Mouse (Mus musculus): ENCODE data around the gene Ptpn7. TPM values are rescaled to one million over a fixed set of nuclear protein-coding genes. Genes with fewer than 3 reads are reported as not detected.
"Not testable (repeated sequence)": the region's sequence is repeated elsewhere in the genome, so short reads cannot be mapped to it uniquely, and the experiment has no call there.

Gene Ptpn7
- total RNA-seq (2021) = under 1 TPM; 0.35 to 0.59 TPM

DNA sequence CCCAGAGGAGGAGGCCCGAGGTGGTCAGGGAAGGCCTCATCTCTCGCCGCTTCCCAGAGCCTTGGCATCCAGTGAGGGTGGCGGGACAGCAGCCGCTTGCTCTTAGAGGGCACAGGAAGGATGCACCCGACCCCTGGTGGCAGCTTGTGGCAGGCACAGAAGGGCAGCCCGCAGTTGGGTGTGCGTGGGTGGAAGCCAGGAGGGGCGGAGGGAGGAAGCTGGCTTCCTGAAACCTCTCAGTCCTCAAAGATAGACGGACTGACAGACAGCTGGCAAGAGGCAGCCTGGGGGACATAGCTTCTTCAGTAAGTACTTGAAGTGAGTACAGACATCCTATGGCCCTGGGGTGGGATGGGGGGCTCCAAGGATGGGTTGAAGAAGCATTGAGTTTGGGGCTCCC, at the start of gene Ptpn7:
Gene Ptpn7, plus strand, starts transcription at position 228 of the 400 bp plus-strand sequence.
- intact Hi-C loops (cut with DNase I) = no loop called here
- no peak for DNase-seq (ENCODE audit: low spot score in 2 of 2)

GRCm38 (mm10) chr1:135083465-135083864, 49.0 kb upstream of the Ptpn7 start:
- intact Hi-C loops (cut with DNase I) = no loop called here
- no peak for DNase-seq (ENCODE audit: low spot score in 2 of 2)

DNA sequence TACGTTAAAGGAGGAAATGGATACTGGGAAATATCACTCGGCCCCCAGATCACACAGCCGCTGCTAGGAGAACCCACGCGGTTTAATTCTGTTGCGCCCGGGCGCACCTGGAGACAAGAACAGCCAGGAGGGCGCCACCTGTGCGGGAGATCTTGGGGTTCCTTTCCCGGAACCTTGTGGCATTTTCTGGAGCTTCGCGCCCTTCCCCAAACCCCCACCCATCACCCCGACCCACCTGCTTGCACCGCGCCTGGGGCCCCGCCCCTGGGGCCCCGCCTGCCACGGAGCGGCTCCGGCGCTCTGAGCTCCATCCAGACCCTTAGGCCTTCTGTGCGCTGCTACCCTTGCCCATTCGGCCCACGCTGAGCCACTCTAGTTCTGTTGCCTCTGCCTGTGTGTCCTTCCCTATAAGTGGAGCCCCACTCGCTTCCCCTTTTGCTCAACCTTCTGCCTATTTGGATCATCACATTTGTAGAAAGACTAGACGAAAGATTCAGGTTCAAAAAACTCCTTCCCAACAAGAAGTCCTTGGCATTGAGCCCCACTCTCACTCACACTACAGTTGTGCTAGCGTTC, 47.1 kb upstream of the Ptpn7 start:
- intact Hi-C loops (cut with DNase I) = no loop called here
- DNase-seq (ENCODE audit: low spot score in 2 of 2) = no peak

DNA sequence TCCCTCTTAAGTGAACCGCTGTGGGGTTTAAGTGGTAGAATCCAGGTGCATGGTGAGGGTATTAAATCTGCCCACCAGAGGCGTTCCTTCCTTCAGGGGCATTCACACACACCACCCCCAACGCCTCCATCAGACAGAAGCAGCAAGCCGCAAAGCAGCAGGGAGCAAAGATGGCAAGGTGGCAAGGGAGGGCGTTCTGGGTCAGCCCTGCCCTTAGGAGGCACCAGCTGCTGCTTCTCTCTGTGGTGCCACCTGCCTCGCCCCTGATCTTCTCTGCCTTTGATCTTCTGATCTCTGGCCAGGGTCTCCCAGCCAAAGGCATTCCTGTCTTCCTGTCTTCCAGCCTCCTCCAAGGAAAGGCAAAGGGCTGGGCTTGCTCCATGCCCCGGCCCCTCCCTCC, 46.5 kb upstream of the Ptpn7 start:
- DNase-seq (ENCODE audit: low spot score in 2 of 2) = no peak
- intact Hi-C loops (cut with DNase I) = no loop called here

DNA sequence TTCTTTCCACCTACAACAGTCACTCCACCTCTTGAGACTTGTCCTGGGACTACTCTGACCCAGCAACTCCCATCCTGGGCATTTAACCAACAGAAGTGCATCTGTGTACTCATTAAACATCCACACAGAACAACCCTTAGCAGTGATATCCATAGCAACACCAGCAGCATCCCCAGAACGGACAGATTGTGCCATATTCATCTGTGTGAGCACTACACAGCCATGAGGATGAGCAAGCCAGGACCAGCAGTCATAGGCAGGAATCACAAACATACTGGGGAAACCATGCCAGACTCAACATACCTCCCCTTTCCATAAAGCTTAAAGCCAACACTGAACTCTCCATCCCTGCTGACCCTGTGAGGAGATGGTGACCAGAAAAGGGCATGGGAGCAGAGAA, 45.1 kb upstream of the Ptpn7 start:
- DNase-seq (ENCODE audit: low spot score in 2 of 2) = no peak
- intact Hi-C loops (cut with DNase I) = no loop called here

DNA sequence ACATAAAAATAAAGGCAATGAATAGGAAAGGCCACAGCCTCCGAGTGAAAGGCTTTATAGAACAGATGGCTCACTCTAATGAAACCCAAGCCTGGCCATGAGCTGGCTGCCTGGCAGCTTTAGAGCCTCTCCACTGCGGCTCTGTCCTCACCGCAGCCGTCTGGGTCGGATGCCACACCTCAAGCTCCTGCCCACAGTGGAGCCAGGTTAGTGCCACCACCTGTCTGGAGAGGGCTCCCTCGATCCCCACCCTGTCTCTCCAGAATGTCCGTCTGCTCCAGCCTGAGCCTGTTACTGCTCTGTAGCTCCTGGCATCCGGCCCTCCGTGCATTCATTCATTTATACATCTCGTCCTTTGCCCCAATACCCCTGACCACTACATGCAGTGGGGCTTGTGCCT, 42.9 kb upstream of the Ptpn7 start:
- DNase-seq (ENCODE audit: low spot score in 2 of 2) = no peak
- intact Hi-C loops (cut with DNase I) = no loop called here

DNA sequence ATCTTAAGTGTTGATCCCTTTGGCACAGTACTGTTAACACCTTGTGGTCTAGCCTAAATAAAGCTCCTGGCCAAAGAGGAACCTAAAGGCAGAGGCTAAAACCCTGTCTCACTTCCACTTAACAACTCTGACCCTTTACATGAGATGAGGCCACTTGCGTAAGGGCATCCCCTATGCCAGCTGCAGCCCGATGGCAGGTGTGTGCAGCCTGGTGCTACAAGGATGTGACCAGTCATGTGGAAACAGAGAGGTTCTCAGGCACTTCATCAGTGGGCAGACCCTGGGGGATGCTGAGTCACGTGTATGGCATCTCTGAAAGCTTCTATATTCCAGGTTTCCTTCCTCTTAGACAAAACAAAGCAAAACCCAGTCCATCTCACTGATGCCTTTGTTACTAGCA, 41.6 kb upstream of the Ptpn7 start:
- intact Hi-C loops (cut with DNase I) = no loop called here
- no peak for DNase-seq (ENCODE audit: low spot score in 2 of 2)

DNA sequence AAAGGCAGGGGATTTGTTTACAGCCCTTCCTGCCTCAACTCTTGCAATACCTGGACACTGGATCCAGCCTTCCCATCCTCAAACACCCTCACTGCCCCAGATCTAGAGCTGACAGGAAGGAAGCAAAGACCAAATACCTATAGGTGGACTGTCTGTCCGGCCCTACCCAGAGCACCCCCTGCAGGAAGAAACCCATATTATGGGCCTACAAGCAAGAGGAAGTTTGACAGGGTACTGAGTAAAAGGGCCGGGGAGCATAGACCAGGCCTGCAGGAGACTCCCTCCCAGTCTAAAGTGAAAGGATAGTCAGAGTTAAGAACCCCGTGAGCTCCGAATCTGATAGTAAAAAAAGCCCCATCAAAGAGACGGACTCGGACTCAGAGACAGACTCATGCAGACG, 37.8 kb upstream of the Ptpn7 start:
- DNase-seq (ENCODE audit: low spot score in 2 of 2) = no peak
- intact Hi-C loops (cut with DNase I) = no loop called here

GRCm38 (mm10) chr1:135095189-135095588, 37.3 kb upstream of the Ptpn7 start:
- intact Hi-C loops (cut with DNase I) = no loop called here

DNA sequence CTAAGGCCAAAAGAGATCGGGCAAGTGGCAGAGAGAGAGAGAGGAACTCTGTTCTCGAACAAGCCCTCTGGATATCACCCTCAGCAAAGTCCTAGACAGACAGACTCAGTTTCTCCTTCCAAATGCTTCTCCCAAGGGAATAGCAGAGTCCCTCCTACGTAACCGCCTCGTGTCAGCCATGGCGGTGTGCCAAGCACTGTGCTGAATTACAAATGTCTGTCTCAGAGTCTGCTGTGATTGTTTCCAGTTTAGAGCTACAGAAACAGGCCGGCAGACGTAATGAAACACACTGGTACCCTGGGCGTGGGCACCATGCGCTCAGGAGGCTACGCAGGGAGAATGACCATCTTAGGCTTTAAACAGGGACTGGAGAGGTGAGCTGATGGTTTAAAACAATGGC, 36.2 kb upstream of the Ptpn7 start:
- peak; percentile 21 to 31 for DNase-seq (ENCODE audit: low spot score in 2 of 2)

More at GRCm38 (mm10) chr1:135095189-135095588, 37.3 kb upstream of the Ptpn7 start:
- DNase-seq (ENCODE audit: low spot score in 2 of 2) = no peak

GRCm38 (mm10) chr1:135097441-135097840, 35.1 kb upstream of the Ptpn7 start:
- DNase-seq (ENCODE audit: low spot score in 2 of 2) = no peak
- intact Hi-C loops (cut with DNase I) = no loop called here

More for the DNA sequence above, 36.2 kb upstream of the Ptpn7 start:
- intact Hi-C loops (cut with DNase I) = no loop called here

DNA sequence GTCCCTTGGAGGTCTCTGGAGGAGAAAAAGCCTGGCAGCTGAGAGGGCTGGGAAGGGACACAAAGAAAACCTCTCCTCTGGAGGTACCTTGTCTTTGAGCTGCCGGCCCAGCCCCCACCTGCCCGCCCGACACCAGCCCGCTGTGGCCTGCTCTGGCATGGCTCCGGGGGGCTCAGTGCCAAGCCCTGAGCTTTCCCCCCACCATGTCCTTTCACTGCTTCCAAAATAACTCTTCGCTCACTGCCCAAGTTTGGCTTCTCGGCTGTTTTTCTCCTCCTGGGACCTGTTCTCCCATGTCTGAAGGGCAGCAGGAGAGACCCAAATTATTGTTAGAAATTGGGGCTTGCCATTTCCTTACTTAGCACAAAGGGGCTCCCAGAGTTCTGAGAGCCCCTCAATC, 34.1 kb upstream of the Ptpn7 start:
- DNase-seq (ENCODE audit: low spot score in 2 of 2) = no peak
- intact Hi-C loops (cut with DNase I) = no loop called here

DNA sequence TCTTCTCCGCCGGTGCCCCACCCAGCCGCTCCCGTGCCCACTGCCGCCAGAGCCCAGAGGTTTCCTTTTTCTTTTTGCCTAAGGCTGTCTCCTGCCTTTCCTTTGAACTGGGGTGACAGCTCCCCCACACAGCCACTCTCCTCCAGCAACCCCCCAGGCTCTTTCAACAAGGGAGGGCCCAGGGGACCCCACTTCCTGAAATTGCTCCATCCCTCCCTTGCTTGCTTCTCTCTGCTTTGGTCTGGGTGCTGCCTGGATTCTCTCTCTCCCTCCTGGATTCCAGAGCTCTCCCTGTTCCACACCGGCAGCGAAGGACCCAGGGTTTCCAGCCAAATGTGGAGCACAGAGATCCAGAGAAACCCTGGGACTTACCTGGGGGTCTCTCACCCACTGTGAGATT, 32.1 kb upstream of the Ptpn7 start:
- no peak for DNase-seq (ENCODE audit: low spot score in 2 of 2)
- intact Hi-C loops (cut with DNase I) = no loop called here

- no peak for DNase-seq (ENCODE audit: low spot score in 2 of 2)
- intact Hi-C loops (cut with DNase I) = no loop called here
Observed at GRCm38 (mm10) chr1:135105124-135105523, 27.4 kb upstream of the Ptpn7 start, which contains the start of gene Lgr6. Gene Lgr6 (minus strand): TSS chr1:135105276.

DNA sequence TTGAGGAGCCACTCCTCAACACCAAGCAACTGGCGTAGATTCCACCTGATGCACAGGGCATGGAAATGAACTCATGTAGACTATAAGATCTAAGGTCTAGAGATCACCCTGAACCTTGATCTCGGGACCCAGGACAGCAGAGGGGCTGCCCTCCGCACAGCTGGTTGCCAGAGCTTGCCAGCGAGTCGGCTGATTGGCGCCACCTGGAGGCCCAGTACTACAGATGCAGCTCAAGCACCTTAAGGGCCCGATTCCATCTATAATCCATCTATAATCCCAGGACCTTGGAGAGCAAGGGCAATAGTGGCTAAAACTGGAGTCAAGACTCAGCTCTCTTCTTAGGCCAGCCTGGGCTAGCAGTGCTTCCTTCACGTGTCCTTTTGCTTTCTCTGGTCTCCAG, 26.5 kb upstream of the Ptpn7 start:
- intact Hi-C loops (cut with DNase I) = loop anchor here (1.0 kb wide), 1 partner anchor 117 kb away; no protein-coding TSS in a partner anchor
- peak in 1 of 2 experiments; percentile 57 for DNase-seq (ENCODE audit: low spot score in 2 of 2)

DNA sequence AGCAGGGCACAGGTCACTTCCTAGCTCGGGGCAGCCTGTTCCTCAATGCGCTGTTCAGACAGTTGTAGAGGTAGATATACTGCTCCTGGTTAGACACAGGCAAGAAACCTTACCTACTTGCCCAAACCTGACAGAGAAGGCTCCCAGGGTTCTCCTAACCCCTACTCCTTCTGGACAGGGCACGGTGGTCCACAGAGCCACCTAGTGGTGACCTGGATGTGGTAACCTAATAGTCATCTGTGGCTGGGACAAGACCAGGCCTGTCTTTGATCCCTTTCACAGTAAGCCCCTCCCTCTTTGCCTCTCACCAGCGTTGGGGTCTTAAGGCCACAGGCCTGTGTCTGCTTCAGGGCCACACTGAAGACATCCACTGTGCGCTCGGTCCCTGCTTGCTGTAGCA, 23.9 kb upstream of the Ptpn7 start:
- no peak for DNase-seq (ENCODE audit: low spot score in 2 of 2)
- intact Hi-C loops (cut with DNase I) = no loop called here

GRCm38 (mm10) chr1:135110075-135110474, 22.4 kb upstream of the Ptpn7 start:
- intact Hi-C loops (cut with DNase I) = no loop called here
- DNase-seq (ENCODE audit: low spot score in 2 of 2) = peak; percentile 62 to 67

DNA sequence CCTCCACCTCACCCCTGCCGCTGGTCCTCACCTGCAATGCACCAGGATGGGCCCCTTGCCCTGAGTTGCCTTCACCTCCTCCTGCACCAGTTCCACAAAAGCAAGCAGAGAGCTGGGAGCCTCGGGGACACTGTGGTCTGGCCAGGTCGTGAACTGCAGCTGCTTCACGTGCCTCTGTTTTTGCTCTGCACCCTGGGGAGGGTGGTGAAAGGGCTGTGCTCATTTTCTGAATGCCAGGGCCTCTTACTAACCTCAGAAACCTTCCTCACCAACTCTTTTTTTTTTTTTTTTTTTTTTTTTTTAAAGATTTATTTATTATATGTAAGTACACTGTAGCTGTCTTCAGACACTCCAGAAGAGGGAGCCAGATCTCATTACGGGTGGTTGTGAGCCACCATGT, 21.2 kb upstream of the Ptpn7 start:
- not testable (repeated sequence) for DNase-seq (ENCODE audit: low spot score in 2 of 2)
- intact Hi-C loops (cut with DNase I) = loop anchor here (1.0 kb wide), 1 partner anchor 28 kb away; no protein-coding TSS in a partner anchor

GRCm38 (mm10) chr1:135112661-135113060, 19.8 kb upstream of the Ptpn7 start:
- peak in 1 of 2 experiments; percentile 35 for DNase-seq (ENCODE audit: low spot score in 2 of 2)
- intact Hi-C loops (cut with DNase I) = no loop called here

DNA sequence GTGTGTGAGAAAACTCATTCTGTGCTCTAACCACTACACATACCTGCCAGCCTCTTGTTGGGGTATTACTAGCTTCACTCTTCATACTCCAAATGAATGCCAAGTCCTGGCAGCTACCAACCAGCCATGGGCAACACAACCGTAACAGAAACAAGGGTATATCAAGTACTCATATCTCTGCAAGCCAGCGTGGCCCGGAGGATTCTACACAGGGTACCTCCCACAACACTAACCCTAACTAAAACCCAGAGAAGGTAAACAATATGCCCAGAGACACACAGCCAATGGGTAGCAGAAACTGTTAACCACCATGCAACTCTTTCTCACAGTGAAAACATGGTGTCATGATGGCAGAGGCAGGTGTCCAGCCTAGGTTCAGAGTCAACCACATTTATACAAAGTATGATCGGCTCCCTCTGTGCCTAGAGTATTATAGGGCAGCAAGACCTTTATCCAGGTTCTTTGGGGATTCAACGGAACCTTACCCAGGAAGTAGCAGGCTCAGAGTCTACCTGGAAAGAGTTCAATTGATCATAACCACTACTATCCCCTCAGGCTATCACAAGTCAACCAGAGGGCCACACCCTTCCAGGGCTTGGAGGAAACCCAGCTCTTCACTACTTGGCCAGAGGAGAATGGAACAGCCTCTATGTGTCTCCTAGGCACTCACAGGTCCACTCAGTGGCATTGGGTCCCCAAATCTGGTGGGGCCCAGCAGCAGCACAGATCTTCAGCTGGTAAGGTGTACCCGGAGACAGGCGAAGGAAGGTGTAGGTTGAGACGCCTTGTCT, 7.7 kb upstream of the Ptpn7 start:
- DNase-seq (ENCODE audit: low spot score in 2 of 2) = no peak

GRCm38 (mm10) chr1:135125990-135126389, 6.5 kb upstream of the Ptpn7 start:
- DNase-seq (ENCODE audit: low spot score in 2 of 2) = no peak
- intact Hi-C loops (cut with DNase I) = no loop called here

More for the DNA sequence above, 7.7 kb upstream of the Ptpn7 start:
- intact Hi-C loops (cut with DNase I) = no loop called here
